Mouse (Mus musculus): Measurements from ENCODE around the gene Plcb1. TPM values are rescaled to one million over a fixed set of nuclear protein-coding genes. Genes with fewer than 3 reads are reported as not detected.

Plcb1 gene
- polyA plus RNA-seq, 1 experiment from 2014 or later: 34.5 TPM

GRCm38 (mm10) chr2:135230262-135230661, 444.4 kb downstream of the Plcb1 start:
- Histone ChIP-seq H3K36me3 (ENCODE audit: control insufficient read depth, insufficient read depth, low read length) (no peaks in the 10 kb centered on the region), H3K9me3 (ENCODE audit: control insufficient read depth, low read length) (no peaks in the 10 kb centered on the region), H3K4me3 (ENCODE audit: low read length) (no peak overlapping the region), H3K27me3 (ENCODE audit: control insufficient read depth, insufficient read depth, low read length) (no peaks in the 10 kb centered on the region), H3K4me1 (ENCODE audit: control insufficient read depth, insufficient read depth, low read length) (no peaks in the 10 kb centered on the region), H3K27ac (ENCODE audit: low read depth, low read length) (no peak overlapping the region), H3K9ac (ENCODE audit: low read depth, low read length) (no peak overlapping the region), H3K4me2 (replicated peaks; ENCODE audit: low read depth, low read length) (no peak overlapping the region)
- 82% methylated on average over 3 of the region's 3 CpGs for WGBS
- no peak for ATAC-seq (ENCODE audit: low FRiP score, low TSS enrichment)

DNA sequence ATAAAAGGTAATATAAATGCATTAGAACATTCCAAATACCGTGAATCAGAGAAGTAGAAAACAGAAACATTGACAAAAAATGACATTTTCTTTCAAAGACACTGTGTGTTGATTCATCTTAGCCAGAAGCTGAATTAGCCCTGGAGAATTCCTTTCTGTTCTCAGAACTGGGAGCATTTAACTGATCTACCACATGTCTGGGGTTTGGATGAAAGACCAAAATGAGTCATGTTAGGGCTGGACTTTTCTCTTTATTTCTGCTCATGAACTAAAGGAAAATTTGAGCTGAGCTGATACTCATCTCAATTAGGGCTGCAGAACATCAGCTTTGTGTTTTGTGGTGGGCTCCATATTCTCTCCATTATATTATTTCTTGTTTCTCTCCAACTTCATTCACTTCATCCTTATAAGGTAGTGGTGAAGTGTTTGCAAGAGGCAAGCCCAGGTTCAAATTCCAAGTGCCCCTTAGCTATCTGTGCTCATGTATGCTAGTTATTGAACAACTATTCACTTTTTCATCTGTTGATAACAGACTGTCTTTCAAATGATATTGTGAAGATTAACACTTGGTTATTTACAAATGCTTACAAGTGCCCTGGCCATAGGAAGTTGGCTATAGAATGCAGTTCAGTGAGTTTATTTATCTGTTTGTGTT, 456.9 kb downstream of the Plcb1 start:
- WGBS: 90% methylated on average over 1 of the region's 1 CpGs
- ATAC-seq (ENCODE audit: low FRiP score, low TSS enrichment): no peak
- Histone ChIP-seq H3K9ac (ENCODE audit: low read depth, low read length) (no peak overlapping the region), H3K27ac (ENCODE audit: low read depth, low read length) (no peak overlapping the region), H3K4me1 (ENCODE audit: control insufficient read depth, insufficient read depth, low read length) (no peaks in the 10 kb centered on the region), H3K9me3 (ENCODE audit: control insufficient read depth, low read length) (no peaks in the 10 kb centered on the region), H3K27me3 (ENCODE audit: control insufficient read depth, insufficient read depth, low read length) (no peaks in the 10 kb centered on the region), H3K36me3 (ENCODE audit: control insufficient read depth, insufficient read depth, low read length) (no peaks in the 10 kb centered on the region), H3K4me2 (replicated peaks; ENCODE audit: low read depth, low read length) (no peak overlapping the region), H3K4me3 (ENCODE audit: low read length) (no peak overlapping the region)

GRCm38 (mm10) chr2:135243764-135244163, 457.9 kb downstream of the Plcb1 start:
- H3K9me3 ChIP-seq (ENCODE audit: control insufficient read depth, low read length): no peaks in the 10 kb centered on the region
- no peaks in the 10 kb centered on the region for H3K27me3 ChIP-seq (ENCODE audit: control insufficient read depth, insufficient read depth, low read length)
- no peak overlapping the region for H3K27ac ChIP-seq (ENCODE audit: low read depth, low read length)
- H3K4me2 ChIP-seq (replicated peaks; ENCODE audit: low read depth, low read length): no peak overlapping the region
- H3K4me1 ChIP-seq (ENCODE audit: control insufficient read depth, insufficient read depth, low read length): no peaks in the 10 kb centered on the region
- WGBS: 18% methylated on average over 4 of the region's 4 CpGs
- ATAC-seq (ENCODE audit: low FRiP score, low TSS enrichment): peak; percentile 49; the same call in 1 of the 2 replicates
- no peak overlapping the region for H3K4me3 ChIP-seq (ENCODE audit: low read length)
- no peaks in the 10 kb centered on the region for H3K36me3 ChIP-seq (ENCODE audit: control insufficient read depth, insufficient read depth, low read length)
- H3K9ac ChIP-seq (ENCODE audit: low read depth, low read length): no peak overlapping the region

- ATAC-seq (ENCODE audit: low FRiP score, low TSS enrichment): no peak
- H3K4me3 ChIP-seq (ENCODE audit: low read length): no peak overlapping the region
- no peak overlapping the region for H3K4me2 ChIP-seq (replicated peaks; ENCODE audit: low read depth, low read length)
- no peaks in the 10 kb centered on the region for H3K36me3 ChIP-seq (ENCODE audit: control insufficient read depth, insufficient read depth, low read length)
- H3K27ac ChIP-seq (ENCODE audit: low read depth, low read length): no peak overlapping the region
- H3K4me1 ChIP-seq (ENCODE audit: control insufficient read depth, insufficient read depth, low read length): no peaks in the 10 kb centered on the region
- H3K27me3 ChIP-seq (ENCODE audit: control insufficient read depth, insufficient read depth, low read length): no peaks in the 10 kb centered on the region
- no peak overlapping the region for H3K9ac ChIP-seq (ENCODE audit: low read depth, low read length)
- 64% methylated on average over 2 of the region's 2 CpGs for WGBS
- H3K9me3 ChIP-seq (ENCODE audit: control insufficient read depth, low read length): no peaks in the 10 kb centered on the region
Measured at GRCm38 (mm10) chr2:135249925-135250324, 464.1 kb downstream of the Plcb1 start.

GRCm38 (mm10) chr2:135251821-135252315, 466.0 kb downstream of the Plcb1 start:
- WGBS: 94% methylated on average over 3 of the region's 3 CpGs

GRCm38 (mm10) chr2:135259136-135259535, 473.3 kb downstream of the Plcb1 start:
- Histone ChIP-seq H3K27me3 (ENCODE audit: control insufficient read depth, insufficient read depth, low read length) (no peaks in the 10 kb centered on the region), H3K4me3 (ENCODE audit: low read length) (no peak overlapping the region), H3K4me2 (replicated peaks; ENCODE audit: low read depth, low read length) (no peak overlapping the region), H3K9me3 (ENCODE audit: control insufficient read depth, low read length) (no peaks in the 10 kb centered on the region), H3K36me3 (ENCODE audit: control insufficient read depth, insufficient read depth, low read length) (no peaks in the 10 kb centered on the region), H3K27ac (ENCODE audit: low read depth, low read length) (no peak overlapping the region), H3K9ac (ENCODE audit: low read depth, low read length) (no peak overlapping the region), H3K4me1 (ENCODE audit: control insufficient read depth, insufficient read depth, low read length) (no peaks in the 10 kb centered on the region)
- WGBS: 78% methylated on average over 3 of the region's 3 CpGs
- no peak; the same call in 1 of the 2 replicates for ATAC-seq (ENCODE audit: low FRiP score, low TSS enrichment)

More at GRCm38 (mm10) chr2:135251821-135252315, 466.0 kb downstream of the Plcb1 start:
- Histone ChIP-seq H3K4me3 (ENCODE audit: low read length) (no peak overlapping the region), H3K27me3 (ENCODE audit: control insufficient read depth, insufficient read depth, low read length) (no peaks in the 10 kb centered on the region), H3K4me2 (replicated peaks; ENCODE audit: low read depth, low read length) (no peak overlapping the region), H3K36me3 (ENCODE audit: control insufficient read depth, insufficient read depth, low read length) (no peaks in the 10 kb centered on the region), H3K4me1 (ENCODE audit: control insufficient read depth, insufficient read depth, low read length) (no peaks in the 10 kb centered on the region), H3K9me3 (ENCODE audit: control insufficient read depth, low read length) (no peaks in the 10 kb centered on the region), H3K27ac (ENCODE audit: low read depth, low read length) (no peak overlapping the region), H3K9ac (ENCODE audit: low read depth, low read length) (no peak overlapping the region)
- ATAC-seq (ENCODE audit: low FRiP score, low TSS enrichment): no peak

GRCm38 (mm10) chr2:135263943-135264342, 478.1 kb downstream of the Plcb1 start:
- Histone ChIP-seq H3K4me2 (replicated peaks; ENCODE audit: low read depth, low read length) (no peak overlapping the region), H3K27me3 (ENCODE audit: control insufficient read depth, insufficient read depth, low read length) (no peaks in the 10 kb centered on the region), H3K9ac (ENCODE audit: low read depth, low read length) (no peak overlapping the region), H3K9me3 (ENCODE audit: control insufficient read depth, low read length) (no peaks in the 10 kb centered on the region), H3K4me3 (ENCODE audit: low read length) (no peak overlapping the region), H3K4me1 (ENCODE audit: control insufficient read depth, insufficient read depth, low read length) (no peaks in the 10 kb centered on the region), H3K27ac (ENCODE audit: low read depth, low read length) (no peak overlapping the region), H3K36me3 (ENCODE audit: control insufficient read depth, insufficient read depth, low read length) (no peaks in the 10 kb centered on the region)
- ATAC-seq (ENCODE audit: low FRiP score, low TSS enrichment): no peak
- 82% methylated on average over 2 of the region's 2 CpGs for WGBS

GRCm38 (mm10) chr2:135274949-135275348, 489.1 kb downstream of the Plcb1 start:
- Histone ChIP-seq H3K4me1 (ENCODE audit: control insufficient read depth, insufficient read depth, low read length) (no peaks in the 10 kb centered on the region), H3K9ac (ENCODE audit: low read depth, low read length) (no peak overlapping the region), H3K9me3 (ENCODE audit: control insufficient read depth, low read length) (no peaks in the 10 kb centered on the region), H3K4me3 (ENCODE audit: low read length) (no peak overlapping the region), H3K4me2 (replicated peaks; ENCODE audit: low read depth, low read length) (no peak overlapping the region), H3K27me3 (ENCODE audit: control insufficient read depth, insufficient read depth, low read length) (no peaks in the 10 kb centered on the region), H3K36me3 (ENCODE audit: control insufficient read depth, insufficient read depth, low read length) (no peaks in the 10 kb centered on the region), H3K27ac (ENCODE audit: low read depth, low read length) (no peak overlapping the region)
- WGBS: 61% methylated on average over 5 of the region's 5 CpGs
- no peak for ATAC-seq (ENCODE audit: low FRiP score, low TSS enrichment)

DNA sequence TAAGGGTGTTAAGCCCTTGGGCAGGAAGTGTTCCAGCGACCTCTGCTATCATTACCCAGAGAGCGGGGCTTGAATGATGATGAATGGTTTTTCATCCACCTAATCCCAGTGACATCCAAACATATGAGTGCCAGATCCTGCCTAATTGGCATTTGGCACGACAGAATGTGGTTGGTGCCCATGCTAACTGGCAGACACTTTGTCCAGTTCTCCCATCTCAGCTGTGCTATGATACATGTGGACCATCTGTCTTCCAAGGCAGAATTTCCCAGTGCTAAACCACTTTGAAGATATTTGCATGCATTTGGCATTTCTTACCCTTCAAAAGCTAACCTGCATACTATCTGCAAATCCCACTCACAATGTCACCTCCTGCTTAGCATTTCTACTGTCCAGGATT, 492.6 kb downstream of the Plcb1 start:
- ATAC-seq (ENCODE audit: low FRiP score, low TSS enrichment): no peak
- 43% methylated on average over 3 of the region's 3 CpGs for WGBS
- Histone ChIP-seq H3K27me3 (ENCODE audit: control insufficient read depth, insufficient read depth, low read length) (no peaks in the 10 kb centered on the region), H3K36me3 (ENCODE audit: control insufficient read depth, insufficient read depth, low read length) (no peaks in the 10 kb centered on the region), H3K4me2 (replicated peaks; ENCODE audit: low read depth, low read length) (no peak overlapping the region), H3K4me1 (ENCODE audit: control insufficient read depth, insufficient read depth, low read length) (no peaks in the 10 kb centered on the region), H3K4me3 (ENCODE audit: low read length) (no peak overlapping the region), H3K9ac (ENCODE audit: low read depth, low read length) (no peak overlapping the region), H3K27ac (ENCODE audit: low read depth, low read length) (no peak overlapping the region), H3K9me3 (ENCODE audit: control insufficient read depth, low read length) (no peaks in the 10 kb centered on the region)

Measured in kidney, embryonic 14.5 days (tissue).